Mouse (Mus musculus) frontal cortex, adult 2 months (tissue): ENCODE data around the gene Myo1c. TPM values are rescaled to one million over a fixed set of nuclear protein-coding genes. Genes with fewer than 3 reads are reported as not detected.

Experiments used
- DNase-seq, 2 experiments: peaks; one replicate each; pipeline ENCODE4 v3.0.0; 2022; ENCODE audit warnings: low spot score in 1 of 2; ENCODE audit errors: extremely low spot score in 1 of 2
- polyA plus RNA-seq: library from polyadenylated mRNA; depleted of rRNA; stranded (reverse); fragments of >200 nt; gene quantifications from 2 replicates; pipeline ENCODE4 v1.2.3, GENCODE M21; 2012

Gene Myo1c
- polyA plus RNA-seq, 1 experiment, result 19.3 TPM

DNA sequence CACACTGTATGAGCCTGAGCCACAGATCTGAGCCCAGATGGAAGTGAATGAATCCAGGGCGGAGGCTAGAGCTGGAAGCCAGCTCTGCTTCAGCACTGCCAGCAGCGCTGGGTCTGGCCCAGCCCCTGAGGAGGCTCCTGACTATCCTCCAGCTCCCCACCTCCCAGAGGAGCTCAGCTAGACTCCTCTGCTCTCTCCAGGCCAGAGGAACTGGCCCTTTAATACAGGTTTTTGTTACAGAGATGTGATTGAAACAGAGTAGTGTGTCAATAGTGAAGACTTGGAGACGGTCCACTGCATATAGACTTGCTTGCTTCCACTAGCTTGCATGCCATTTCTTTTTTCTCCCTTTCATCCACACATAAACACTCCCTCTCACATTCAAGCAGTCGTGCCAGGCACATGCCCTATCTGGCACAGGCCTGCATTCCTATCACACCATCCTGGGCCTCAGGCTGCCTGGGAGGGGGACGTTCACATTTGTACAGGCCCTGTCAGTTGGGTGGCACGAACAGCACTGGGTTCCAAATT lies 2.6 kb upstream of the Myo1c start:
- peak in 1 of 2 experiments; percentile 44 for DNase-seq

DNA sequence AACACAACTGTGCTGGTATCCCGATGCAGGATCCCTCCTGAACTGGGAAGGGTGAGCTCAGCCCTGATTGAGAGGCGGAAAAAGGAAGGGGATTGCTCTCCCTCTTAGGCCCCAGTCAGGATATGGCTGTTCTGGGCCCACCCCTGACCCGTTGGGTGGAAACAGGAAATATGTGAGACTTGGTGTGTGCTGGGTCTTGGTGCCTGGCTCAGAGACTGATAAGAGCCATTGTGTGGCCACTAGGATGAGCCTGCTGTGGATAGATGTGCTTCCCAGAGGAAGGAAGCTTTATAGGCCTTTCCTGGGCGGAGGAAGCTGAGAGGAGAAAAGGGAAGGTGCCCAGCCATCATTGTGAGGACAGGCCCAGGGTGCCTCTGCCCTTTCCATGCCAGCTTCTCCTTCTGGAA lies 1.1 kb upstream of the Myo1c start:
- no peak for DNase-seq

DNA sequence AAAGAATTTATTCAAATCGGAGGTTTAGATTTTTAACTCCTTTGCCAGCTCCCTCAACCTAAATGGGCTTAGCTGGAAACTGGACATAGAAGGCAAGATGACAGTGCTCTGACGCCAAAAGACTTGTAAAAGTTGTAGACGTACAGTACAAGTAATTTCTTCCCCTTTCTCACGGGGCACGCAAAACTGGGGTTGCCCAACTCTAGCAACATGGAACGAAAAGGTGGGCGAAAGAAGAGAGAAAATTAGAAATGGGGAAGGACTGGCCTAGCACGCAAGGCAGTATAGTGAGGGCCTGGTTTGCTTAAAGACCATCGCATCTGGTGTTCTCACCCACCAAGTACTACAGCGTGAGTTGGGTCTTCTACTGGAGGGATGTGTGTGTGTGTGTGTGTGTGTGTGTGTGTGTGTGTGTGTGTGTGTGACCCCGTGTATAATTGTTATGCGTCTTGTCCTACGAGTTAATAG lies 688 bp downstream of the Myo1c start:
- DNase-seq, result no peak

DNA sequence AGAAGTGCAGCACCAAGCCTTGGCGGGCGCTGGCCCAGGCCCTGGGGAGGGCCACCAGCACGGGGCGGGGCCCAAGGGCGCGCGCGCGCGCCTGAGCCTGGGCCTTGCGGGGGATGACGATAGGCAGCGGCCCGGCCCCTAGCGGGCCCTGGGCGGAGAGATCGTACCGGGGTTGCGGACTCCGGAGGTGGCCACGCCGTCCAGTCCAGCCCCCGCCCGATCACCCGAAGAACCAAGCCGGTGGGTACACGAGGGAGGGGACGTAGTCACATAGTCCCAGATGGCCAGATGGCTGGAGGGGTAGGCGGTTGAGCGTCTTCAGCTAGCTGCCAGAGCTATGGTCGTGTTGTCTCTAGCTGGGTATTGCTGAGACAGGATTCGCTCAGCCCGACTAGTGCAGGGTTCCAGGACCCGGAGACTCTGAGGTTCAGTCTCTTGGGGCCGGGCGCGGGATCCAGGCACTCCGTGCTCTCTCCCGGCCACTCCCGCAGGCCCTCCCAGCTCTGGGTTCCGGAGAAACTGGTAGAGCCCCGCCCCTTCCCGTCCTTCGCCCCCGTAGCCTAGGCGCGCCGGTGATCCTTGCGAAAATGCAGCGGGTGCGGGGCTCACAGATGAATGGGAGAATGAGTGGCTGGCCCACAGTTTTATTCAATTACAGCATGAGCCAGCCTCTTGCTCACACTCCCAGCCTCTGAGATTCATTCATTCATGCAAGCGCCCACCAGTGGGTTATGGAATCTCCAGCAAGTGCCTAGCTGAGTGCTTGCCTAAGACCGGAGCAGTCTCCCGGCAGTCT lies 1.3 kb downstream of the Myo1c start:
- DNase-seq, result peak in 1 of 2 experiments; percentile 85

DNA sequence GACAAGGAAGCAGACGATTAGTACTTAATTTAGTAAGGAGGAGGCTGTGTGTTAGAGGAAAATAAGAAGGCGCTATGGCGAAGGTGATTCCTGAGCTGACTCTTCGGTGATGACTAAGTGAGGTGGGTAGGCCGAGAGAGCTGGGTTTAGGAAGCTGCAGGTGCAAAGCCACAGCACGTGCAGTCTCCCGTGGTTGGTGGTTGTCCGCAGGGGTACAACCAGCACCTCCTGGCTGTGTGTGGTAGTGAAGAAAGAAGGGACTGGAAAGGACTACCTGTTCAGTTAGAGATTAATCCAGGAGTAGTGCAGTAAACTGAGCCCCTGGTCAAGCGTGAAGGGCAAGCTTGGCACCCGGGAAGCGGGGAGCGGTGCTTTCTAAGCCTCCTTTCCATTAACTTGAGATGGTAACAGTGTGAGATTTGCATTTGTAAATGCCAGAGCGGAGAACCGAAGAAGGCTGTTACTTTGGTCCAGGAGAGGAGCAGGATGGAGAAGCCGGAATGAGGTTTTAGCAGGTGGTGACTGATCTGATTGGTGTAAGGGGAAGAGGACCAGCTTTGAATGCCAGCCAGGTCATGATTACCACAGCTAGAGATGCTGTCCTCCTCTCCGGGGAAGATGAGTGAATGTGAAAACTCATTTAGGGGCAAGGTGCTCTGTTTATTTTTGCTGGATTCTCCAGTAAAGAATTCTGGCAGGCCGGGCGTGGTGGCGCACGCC lies 2.1 kb downstream of the Myo1c start:
- DNase-seq, result no peak

DNA sequence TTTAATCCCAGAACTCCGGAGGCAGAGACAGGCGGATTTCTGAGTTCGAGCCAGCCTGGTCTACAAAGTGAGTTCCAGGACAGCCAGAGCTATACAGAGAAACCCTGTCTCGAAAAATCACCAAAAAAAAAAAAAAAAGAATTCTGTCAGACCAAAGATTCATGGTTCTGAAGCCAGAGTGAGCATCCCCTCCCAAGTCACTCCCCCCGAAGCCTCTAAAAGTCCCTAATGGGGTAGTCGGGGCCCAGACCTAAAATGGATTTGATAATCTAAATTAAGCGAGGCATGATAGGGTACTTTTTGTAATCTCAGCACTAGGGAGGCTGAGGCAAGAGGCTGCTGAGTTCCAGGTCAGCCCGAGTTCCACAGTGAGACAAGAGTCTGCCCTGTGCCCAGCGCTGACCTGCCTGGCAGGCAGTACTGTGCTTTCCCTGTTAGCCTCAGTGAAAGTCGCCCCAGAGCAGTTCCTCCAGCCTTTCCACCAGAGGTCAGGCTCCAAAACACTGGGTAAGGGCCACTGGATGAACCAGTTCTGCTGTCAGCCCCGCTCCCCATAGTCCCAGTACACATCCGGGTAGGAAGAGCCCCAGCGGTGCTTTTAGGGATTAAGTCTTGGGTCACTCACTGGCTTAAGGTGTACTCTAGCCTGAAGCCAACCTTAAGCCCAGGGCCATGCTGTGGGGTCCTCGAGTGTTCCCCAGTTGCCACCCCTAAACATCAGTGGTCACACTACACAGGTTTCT lies 2.8 kb downstream of the Myo1c start:
- no peak for DNase-seq

DNA sequence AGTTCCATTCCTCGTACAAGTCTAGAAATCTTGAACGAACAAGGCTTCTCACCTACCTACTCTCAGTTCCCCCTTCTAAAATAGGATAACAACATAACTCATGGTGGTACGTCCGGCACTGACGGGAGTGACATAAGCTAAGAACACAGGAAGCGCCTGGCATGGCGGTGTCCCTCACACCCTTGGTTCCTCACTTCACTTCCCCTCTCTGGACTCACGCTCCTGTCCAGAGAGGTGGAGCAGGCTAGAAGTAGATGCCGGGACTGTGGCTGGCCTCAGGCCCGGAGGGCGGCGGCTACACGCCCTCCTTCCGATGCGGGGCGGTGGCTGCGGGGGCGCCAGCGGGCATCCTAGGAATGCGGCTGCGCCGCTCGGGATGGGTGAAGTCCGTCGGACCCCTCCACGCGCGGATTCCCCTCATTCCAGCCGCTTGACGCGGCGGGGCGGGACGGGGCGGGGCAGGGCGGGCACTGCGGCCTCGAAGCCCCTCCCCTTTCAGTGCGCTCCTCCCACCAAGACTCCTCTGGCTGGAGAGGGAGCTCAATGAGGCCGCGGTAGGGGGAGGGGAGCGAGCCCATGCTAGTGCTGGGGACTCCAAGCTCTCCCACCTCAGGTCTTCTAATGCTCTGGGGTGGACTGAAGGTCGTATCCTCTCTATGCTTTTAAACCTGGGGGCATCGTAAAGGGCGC lies 3.6 kb downstream of the Myo1c start:
- DNase-seq, result peak in 1 of 2 experiments; percentile 39

DNA sequence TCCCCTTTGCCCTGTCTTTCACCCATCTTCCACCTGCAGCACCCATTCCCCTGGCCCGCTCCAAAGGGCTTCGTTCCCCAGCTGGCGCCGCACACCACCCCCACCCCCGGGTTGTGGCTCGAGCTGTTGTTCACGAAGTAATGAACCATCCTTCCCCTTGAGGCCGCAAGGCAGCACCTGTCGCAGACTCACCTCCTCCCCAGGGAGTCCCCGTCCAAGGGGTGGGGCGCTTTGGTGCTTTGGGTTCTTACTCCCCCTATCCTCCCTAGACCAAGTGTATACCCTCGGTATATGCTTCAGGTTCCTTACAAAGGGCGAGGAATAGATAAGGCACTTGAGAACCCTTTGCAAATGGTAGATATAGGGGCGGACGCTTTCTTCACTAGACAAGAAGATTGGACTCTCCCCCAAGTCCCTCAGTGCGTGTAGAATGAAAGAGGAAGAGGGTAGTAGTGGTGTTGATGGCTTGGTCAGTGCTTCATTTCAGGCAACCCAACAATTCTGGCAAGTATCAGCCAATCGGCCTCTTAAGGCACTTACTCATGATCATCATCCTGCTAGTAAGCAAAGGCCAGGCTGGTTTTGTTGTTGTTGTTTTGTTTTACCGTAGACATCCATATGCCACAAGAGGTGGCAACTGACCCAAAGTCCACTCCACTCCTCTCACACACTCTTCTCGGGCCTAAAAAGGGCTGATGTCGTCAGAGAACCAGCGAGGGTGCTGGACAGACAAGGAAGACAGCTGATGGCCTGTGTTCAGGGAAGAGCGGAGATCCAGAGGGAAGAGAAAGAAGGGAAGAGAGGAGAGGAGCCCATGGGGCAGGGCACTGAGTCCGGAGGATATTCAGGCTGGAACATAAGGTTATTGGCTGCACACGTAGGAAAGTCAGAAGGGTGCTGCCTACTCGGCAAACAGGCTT lies 4.4 kb downstream of the Myo1c start:
- no peak for DNase-seq

DNA sequence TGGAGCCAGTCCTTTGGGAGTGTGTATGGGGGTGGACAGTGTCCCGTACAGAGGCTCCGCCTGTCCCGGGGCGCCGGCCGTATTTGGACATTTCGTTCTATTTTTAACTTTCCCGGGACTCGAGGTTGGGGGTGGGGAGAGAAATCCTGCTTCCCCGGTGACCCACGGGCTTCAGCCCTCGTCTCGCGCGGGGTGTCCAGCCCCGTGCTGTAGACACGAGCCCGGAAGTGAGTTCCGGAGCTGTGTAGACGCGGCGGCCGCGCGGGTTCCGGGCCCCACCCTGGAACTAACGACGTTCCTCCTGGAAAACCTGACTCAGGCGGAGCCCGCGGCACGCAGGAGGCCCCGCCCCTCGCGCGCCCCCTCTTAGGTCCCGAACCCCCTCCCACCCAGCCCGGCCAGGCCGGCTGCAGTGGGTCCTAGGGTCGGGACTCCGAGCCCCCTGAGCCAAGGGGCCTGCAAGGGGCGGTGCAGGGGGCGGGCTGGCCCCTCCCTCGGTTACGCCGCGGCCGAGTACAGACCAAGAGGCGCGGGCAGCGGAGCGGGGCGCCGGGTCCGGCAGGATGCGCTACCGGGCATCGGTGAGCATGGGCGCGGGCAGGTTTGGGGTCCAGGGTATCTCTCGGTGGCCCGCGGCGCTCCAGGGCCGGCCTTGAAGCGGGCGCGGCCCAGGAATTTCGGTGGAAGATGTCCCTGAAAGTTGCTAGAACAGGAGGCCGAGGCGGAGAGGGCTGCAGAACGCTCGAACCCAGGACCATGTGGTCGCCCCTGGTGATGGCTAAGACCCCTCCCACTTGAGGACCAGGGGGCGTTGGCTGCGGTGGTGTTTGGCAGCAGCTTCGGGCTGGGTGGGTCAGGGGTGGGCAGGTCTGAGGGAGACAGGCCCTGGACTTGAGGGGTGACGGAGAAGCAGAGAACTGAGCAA lies 5.6 kb downstream of the Myo1c start:
- DNase-seq, result peak in 1 of 2 experiments; percentile 57

DNA sequence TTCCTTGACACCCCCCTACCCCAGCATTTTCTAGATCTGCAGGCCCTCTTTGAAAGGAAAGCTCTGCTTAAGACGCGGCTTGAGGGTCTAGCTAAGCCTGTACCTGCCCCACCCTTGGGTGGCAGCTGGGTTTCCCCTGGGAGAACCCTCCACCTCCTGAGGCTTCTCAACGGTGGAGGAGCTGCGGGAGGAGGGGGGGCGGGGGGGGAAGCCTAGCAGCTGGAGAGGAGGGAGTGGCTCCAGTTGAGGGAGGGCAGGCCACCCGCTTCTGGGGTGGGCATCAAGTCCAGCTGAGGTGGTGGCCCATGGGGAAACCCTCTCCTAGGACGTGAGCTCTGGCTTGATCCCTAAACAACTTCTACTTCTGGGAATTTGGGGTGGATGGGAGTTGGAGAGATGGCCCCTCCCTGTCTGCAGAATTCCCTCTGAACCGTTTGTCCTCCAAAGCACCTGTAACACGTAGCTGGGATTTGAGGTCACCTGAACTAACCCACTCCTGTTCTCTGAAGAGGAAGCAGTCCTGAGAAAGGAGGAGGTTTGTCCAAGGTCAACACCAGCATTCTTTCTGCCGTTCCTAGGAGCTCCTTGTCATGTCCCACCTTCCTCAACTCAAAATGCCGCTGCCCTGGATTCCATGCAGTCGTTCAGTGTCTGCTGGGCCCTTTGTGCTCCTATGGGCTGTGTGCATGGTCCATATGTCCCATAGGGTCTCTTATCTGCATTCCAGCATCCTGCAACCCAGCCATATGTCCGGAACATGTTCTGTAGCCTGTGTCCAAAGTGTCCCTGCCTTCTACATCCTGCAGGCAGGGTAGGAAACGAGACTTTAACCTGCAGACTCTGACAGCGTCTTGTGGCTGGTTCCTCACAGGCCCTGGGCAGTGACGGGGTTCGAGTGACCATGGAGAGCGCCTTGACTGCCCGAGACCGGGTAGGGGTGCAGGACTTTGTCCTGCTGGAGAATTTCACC lies 6.6 kb downstream of the Myo1c start:
- no peak for DNase-seq

DNA sequence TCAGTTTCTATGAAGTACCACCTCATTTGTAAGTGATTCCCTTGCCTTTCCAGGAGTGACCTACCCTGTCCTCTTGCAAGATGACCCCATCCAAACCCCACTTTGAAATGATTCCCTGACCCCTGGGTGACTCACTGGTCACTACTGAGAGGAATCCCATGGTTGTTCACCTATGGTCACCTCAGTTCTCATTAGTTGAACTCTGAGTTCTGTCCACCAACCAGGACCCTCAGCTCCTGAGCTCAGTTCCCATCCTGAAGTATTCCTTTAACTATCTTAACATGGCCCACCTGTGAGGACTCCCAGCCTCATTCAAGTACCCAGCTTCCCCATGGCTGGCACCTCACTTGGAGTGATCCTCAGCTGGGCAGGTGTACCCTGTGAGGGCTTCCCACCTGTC lies 7.5 kb downstream of the Myo1c start:
- DNase-seq, result no peak

DNA sequence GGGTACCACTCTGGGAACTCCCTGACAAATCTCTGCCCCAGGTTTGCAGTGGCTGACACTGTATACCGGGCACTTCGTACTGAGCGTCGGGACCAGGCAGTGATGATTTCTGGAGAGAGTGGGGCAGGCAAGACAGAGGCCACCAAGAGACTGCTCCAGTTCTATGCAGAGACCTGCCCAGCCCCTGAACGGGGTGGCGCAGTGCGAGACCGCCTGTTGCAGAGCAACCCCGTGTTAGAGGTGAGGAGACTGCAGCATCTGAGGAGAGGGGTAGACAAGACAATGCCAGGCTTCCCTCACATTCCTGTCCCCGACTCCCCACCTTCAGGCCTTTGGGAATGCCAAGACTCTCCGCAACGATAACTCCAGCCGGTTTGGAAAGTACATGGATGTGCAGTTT lies 8.0 kb downstream of the Myo1c start:
- DNase-seq, result no peak

DNA sequence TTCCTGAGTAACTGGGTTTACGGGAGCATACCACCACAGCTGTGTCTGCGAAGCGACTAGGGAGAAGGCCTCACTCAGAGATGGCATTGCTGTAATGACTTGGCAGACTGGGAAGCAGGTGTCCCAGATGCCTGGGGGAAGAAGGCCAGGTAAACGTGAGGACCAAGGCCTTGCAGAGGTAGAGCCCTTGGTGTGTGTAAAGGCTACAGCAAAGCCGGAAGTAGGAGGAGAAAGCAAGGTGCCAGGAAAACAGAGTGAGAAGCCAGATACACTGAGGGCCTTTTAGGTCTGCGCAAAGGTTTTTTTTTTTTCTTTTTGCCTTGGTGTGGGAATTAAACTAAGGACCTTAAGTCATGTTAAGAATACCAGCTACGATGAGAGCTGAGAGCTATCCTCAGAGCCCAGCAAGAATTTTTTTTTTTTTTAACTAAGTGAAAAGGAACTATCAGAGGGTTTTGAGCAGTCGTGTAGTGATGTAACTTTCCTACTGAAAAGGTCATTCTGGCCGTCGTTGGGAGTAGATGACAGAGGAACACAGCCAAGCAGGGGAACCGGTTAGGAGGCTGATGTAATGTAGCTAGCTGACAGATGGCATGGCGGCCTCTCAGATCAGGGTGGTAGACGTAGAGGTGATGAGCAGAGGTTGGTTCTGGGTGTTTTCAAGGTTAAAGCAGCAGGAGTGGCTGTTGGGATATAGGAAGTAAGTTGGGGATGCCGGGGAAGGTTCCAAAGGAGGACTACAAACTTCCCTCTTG lies 8.9 kb downstream of the Myo1c start:
- no peak for DNase-seq

DNA sequence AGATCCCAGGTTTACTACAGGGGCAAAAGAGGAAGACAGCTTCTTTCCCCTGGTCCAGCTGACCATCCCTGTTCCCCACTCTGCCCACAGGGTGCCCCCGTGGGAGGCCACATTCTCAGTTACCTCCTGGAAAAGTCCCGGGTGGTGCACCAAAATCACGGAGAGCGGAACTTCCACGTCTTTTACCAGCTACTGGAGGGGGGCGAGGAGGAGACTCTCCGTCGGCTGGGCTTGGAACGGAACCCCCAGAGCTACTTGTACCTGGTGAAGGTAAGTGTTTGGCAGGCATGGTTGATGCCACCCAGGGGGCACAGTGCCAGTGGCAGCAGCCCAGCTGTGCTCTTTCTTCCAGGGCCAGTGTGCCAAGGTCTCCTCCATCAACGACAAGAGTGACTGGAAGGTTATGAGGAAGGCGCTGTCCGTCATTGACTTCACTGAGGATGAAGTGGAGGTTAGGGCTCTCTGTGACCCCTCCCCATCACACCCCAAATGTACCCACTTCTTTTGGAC lies 9.8 kb downstream of the Myo1c start:
- no peak for DNase-seq

DNA sequence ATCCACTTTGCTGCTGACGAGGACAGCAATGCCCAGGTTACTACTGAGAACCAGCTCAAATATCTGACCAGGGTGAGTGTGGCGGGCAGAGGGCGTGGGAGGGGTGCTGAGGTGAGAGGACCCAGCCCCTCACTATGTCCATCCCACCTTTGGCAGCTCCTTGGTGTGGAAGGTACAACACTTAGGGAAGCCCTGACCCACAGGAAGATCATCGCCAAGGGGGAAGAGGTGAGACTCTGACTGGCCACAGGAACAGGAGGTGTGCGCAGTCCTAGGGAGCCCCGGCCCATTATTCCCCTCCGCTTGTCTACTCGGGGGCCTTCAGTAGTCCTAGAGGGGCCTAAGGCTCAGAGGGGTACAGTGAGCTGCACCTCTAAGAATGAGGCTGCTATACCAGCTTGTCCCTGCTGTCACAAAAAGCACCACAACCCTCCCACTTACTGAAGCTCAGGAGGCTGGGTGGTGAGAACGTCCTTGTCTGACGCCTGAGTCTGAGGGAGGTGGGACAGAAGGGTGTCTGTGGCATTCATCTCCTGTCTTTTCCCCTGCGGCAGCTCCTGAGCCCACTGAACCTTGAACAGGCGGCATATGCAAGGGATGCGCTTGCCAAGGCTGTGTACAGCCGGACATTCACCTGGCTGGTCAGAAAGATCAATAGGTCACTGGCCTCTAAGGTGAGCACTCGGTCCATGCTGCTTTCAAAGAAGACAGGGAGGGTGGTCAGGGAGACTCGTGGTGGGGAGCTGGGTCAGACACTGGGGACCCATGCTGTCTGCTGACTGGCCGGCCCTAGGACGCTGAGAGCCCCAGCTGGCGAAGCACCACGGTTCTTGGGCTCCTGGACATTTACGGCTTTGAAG lies 10.9 kb downstream of the Myo1c start:
- no peak for DNase-seq
